Mouse (Mus musculus) lung, embryonic 14.5 days (tissue): Measurements from ENCODE around the gene Creb3l1. TPM values are rescaled to one million over a fixed set of nuclear protein-coding genes. Genes with fewer than 3 reads are reported as not detected.
A peak's percentile ranks its signal among the peaks of the same experiment; 100 is the strongest.

Experiments used
- ATAC-seq: fragments of 200-750 bp; cut with Nextera tagmentation; 2 replicates; pipeline ENCODE4 v1.8.0; 2017; ENCODE audit warnings: mild to moderate bottlenecking, moderate TSS enrichment, moderate library complexity; ENCODE audit not compliant: insufficient read depth
- DNase-seq: peaks from one replicate; pipeline ENCODE4 v3.0.0-alpha.2; 2015
- H3K27ac ChIP-seq: fragments of 300-500 bp; sonication (generic); 2 replicates; pipeline ENCODE4 v1.5.1; 2014; ENCODE audit warnings: low read depth, mild to moderate bottlenecking, moderate library complexity
- H3K27me3 ChIP-seq: fragments of 300-500 bp; sonication (generic); 2 replicates; pipeline ENCODE4 v1.6.1; 2014; ENCODE audit warnings: low read length, control low read depth; ENCODE audit not compliant: insufficient read depth
- H3K36me3 ChIP-seq: fragments of 300-500 bp; sonication (generic); 2 replicates; pipeline ENCODE4 v1.6.1; 2014; ENCODE audit warnings: control low read depth; ENCODE audit not compliant: insufficient read depth
- H3K4me1 ChIP-seq: fragments of 300-500 bp; sonication (generic); 2 replicates; pipeline ENCODE4 v1.6.1; 2014; ENCODE audit warnings: antibody characterized with exemption, control low read depth; ENCODE audit not compliant: insufficient read depth
- H3K4me2 ChIP-seq: fragments of 300-500 bp; sonication (generic); 2 replicates; pipeline ENCODE4 v1.6.1; 2014; ENCODE audit warnings: mild to moderate bottlenecking
- H3K4me3 ChIP-seq: fragments of 300-500 bp; sonication (generic); 2 replicates; pipeline ENCODE4 v1.5.1; 2014; ENCODE audit warnings: low read depth, low read length
- H3K9ac ChIP-seq: fragments of 300-500 bp; sonication (generic); 2 replicates; pipeline ENCODE4 v1.6.1; 2014
- H3K9me3 ChIP-seq: fragments of 300-500 bp; sonication (generic); 2 replicates; pipeline ENCODE4 v1.6.1; 2016; ENCODE audit warnings: low read depth, low read length, control low read depth
- CTCF ChIP-seq: IDR thresholded peaks from 2 replicates; pipeline ENCODE4 v1.5.1; 2016; ENCODE audit warnings: antibody characterized with exemption, low read depth
- WGBS: fragments of 180-500 bp; shearing (Covaris S2); extraction: QIAGEN DNeasy Blood & Tissue Kit; methylation state at CpG from one replicate; pipeline ENCODE4 v1.1.7; 2014; 5-methylcytosine and 5-hydroxymethylcytosine counted together
- polyA plus RNA-seq: library from polyadenylated mRNA; unstranded; fragments of >200 nt; fragmentation: Nextera tagmentation; extraction: Ambion mirVana; gene quantifications from 2 replicates; pipeline ENCODE4 v1.2.1, GENCODE M21; 2014

Creb3l1 gene
- polyA plus RNA-seq, 1 experiment from 2014 or later = 18.6 TPM

- H3K27me3 ChIP-seq = no peaks in the 10 kb centered on the region
- no peak overlapping the region for H3K4me2 ChIP-seq
- no peaks in the 10 kb centered on the region for H3K36me3 ChIP-seq
- no peak overlapping the region for H3K27ac ChIP-seq
- ATAC-seq = no peak
- H3K4me1 ChIP-seq = no peaks in the 10 kb centered on the region
- TF ChIP-seq CTCF = no peak
- no peak for DNase-seq
- H3K9me3 ChIP-seq = no peaks in the 10 kb centered on the region
- no peak overlapping the region for H3K4me3 ChIP-seq
- H3K9ac ChIP-seq = no peak overlapping the region
- 64% methylated on average over 15 of the region's 15 CpGs for WGBS
These were observed 17.2 kb upstream of the Creb3l1 start for GRCm38 (mm10) chr2:92041538-92041937.

GRCm38 (mm10) chr2:92034273-92034672 lies 10.0 kb upstream of the Creb3l1 start:
- ATAC-seq (no peak), DNase-seq (no peak)
- no peak overlapping the region for H3K4me2 ChIP-seq
- H3K27me3 ChIP-seq = no peaks in the 10 kb centered on the region
- no peaks in the 10 kb centered on the region for H3K9me3 ChIP-seq
- H3K36me3 ChIP-seq = no peaks in the 10 kb centered on the region
- H3K4me1 ChIP-seq = no peaks in the 10 kb centered on the region
- 65% methylated on average over 9 of the region's 9 CpGs for WGBS
- H3K9ac ChIP-seq = no peak overlapping the region
- no peak overlapping the region for H3K27ac ChIP-seq
- no peak overlapping the region for H3K4me3 ChIP-seq
- TF ChIP-seq CTCF = no peak

GRCm38 (mm10) chr2:92030554-92030953 lies 6.3 kb upstream of the Creb3l1 start:
- Histone ChIP-seq H3K4me1 (no peaks in the 10 kb centered on the region; the same call in 1 of the 2 replicates), H3K36me3 (no peaks in the 10 kb centered on the region), H3K4me2 (no peak overlapping the region), H3K4me3 (no peak overlapping the region), H3K9ac (no peak overlapping the region), H3K27ac (no peak overlapping the region), H3K27me3 (0 out of 2 replicates have a peak, but pooled peaks cover 3% of the 10 kb centered on the region), H3K9me3 (no peaks in the 10 kb centered on the region)
- WGBS = 76% methylated on average over 8 of the region's 8 CpGs
- no peak for TF ChIP-seq CTCF
- DNase-seq = no peak
- no peak for ATAC-seq

- no peak overlapping the region for H3K4me2 ChIP-seq
- no peaks in the 10 kb centered on the region for H3K36me3 ChIP-seq
- 57% methylated on average over 10 of the region's 10 CpGs for WGBS
- H3K4me1 ChIP-seq = no peaks in the 10 kb centered on the region; the same call in 1 of the 2 replicates
- no peaks in the 10 kb centered on the region for H3K9me3 ChIP-seq
- H3K9ac ChIP-seq = no peak overlapping the region
- no peak for DNase-seq
- 0 out of 2 replicates have a peak, but pooled peaks cover 3% of the 10 kb centered on the region for H3K27me3 ChIP-seq
- no peak for ATAC-seq
- TF ChIP-seq CTCF = no peak
- H3K4me3 ChIP-seq = no peak overlapping the region
- 0 out of 2 replicates have a peak overlapping the region, but pooled peaks have one; percentile 26 for H3K27ac ChIP-seq
These were observed 5.3 kb upstream of the Creb3l1 start for GRCm38 (mm10) chr2:92029387-92030133.

- TF ChIP-seq CTCF = no peak
- H3K4me3 ChIP-seq = no peak overlapping the region
- 45% methylated on average over 11 of the region's 11 CpGs for whole genome bisulfite sequencing
These were observed 3.7 kb upstream of the Creb3l1 start for GRCm38 (mm10) chr2:92027811-92028590.

GRCm38 (mm10) chr2:92025966-92026365 lies 1.7 kb upstream of the Creb3l1 start:
- Histone ChIP-seq H3K9ac (no peak overlapping the region), H3K36me3 (no peaks in the 10 kb centered on the region), H3K27ac (no peak overlapping the region), H3K4me2 (no peak overlapping the region), H3K4me1 (peaks cover 10% of the 10 kb centered on the region; the same call in 1 of the 2 replicates), H3K27me3 (0 out of 2 replicates have a peak, but pooled peaks cover 3% of the 10 kb centered on the region), H3K9me3 (no peaks in the 10 kb centered on the region), H3K4me3 (no peak overlapping the region)
- ATAC-seq (no peak), DNase-seq (no peak)
- TF ChIP-seq CTCF = no peak
- WGBS = 59% methylated on average over 6 of the region's 6 CpGs

More at GRCm38 (mm10) chr2:92027811-92028590, 3.7 kb upstream of the Creb3l1 start:
- Histone ChIP-seq H3K27me3 (0 out of 2 replicates have a peak, but pooled peaks cover 3% of the 10 kb centered on the region), H3K36me3 (no peaks in the 10 kb centered on the region), H3K27ac (no peak overlapping the region), H3K4me2 (no peak overlapping the region), H3K9me3 (no peaks in the 10 kb centered on the region), H3K9ac (no peak overlapping the region), H3K4me1 (no peaks in the 10 kb centered on the region; the same call in 1 of the 2 replicates)
- peak; percentile 6 for DNase-seq
- ATAC-seq = no peak

GRCm38 (mm10) chr2:92025202-92025601 lies 900 bp upstream of the Creb3l1 start:
- DNase-seq (no peak), ATAC-seq (no peak)
- no peak overlapping the region for H3K9ac ChIP-seq
- H3K4me2 ChIP-seq = no peak overlapping the region
- TF ChIP-seq CTCF = no peak
- no peaks in the 10 kb centered on the region for H3K9me3 ChIP-seq
- 0 out of 2 replicates have a peak, but pooled peaks cover 3% of the 10 kb centered on the region for H3K27me3 ChIP-seq
- 89% methylated on average over 2 of the region's 2 CpGs for WGBS
- H3K36me3 ChIP-seq = no peaks in the 10 kb centered on the region
- no peak overlapping the region for H3K4me3 ChIP-seq
- H3K4me1 ChIP-seq = peaks cover 16% of the 10 kb centered on the region
- no peak overlapping the region for H3K27ac ChIP-seq
